Mouse (Mus musculus): Measurements from ENCODE around the gene Mafg.
A peak's percentile ranks its signal among the peaks of the same experiment; 100 is the strongest.

GRCm38 (mm10) chr11:120598283-120598989 is 35.0 kb downstream of the Mafg start, which contains the start of the genes Alyref and Anapc11:
- TF ChIP-seq HCFC1 (IDR thresholded peaks at IDR 0.05; ENCODE audit: low read depth, low read length): peak; percentile 89
- peak; percentile 91 to 97 for TF ChIP-seq POLR2A (IDR thresholded peaks at IDR 0.05; ENCODE audit: control insufficient read depth in 1 of 2, insufficient read depth in 1 of 2, low read depth in 1 of 2, low read length in 2 of 2, poor library complexity in 1 of 2)
- TF ChIP-seq EP300 (IDR thresholded peaks at IDR 0.05; ENCODE audit: low read depth in 1 of 2, low read length in 2 of 2): peak in 1 of 2 experiments; percentile 62; a peak in 2 of 4 replicates
- TF ChIP-seq CTCF (IDR thresholded peaks at IDR 0.05 in 2 of 3, conservative IDR thresholded peaks at IDR 0.05 in 1 of 3; ENCODE audit: control insufficient read depth in 1 of 3, insufficient read depth in 1 of 3, low read depth in 2 of 3, low read length in 3 of 3, poor library complexity in 1 of 3, severe bottlenecking in 1 of 3): peak in 1 of 3 experiments; percentile 9; a peak in 1 of 6 replicates
